Mouse (Mus musculus) C2C12 (cell line): ENCODE data around the gene Spaca9. TPM values are rescaled to one million over a fixed set of nuclear protein-coding genes. Genes with fewer than 3 reads are reported as not detected.
A peak's percentile ranks its signal among the peaks of the same experiment; 100 is the strongest.

Experiments used
- H3K27me3 ChIP-seq: one replicate; pipeline ENCODE4 v1.6.1; 2011; ENCODE audit not compliant: control insufficient read depth, insufficient read depth, insufficient read length
- H3K36me3 ChIP-seq: one replicate; pipeline ENCODE4 v1.6.1; 2011; ENCODE audit not compliant: control insufficient read depth, insufficient read depth
- H3K4me3 ChIP-seq: one replicate; pipeline ENCODE4 v1.5.1; 2011; ENCODE audit warnings: mild to moderate bottlenecking, control low read depth; ENCODE audit not compliant: poor library complexity, insufficient read depth, severe bottlenecking
- H3K79me2 ChIP-seq: one replicate; pipeline ENCODE4 v1.6.1; 2011; ENCODE audit not compliant: control insufficient read depth, insufficient read depth
- H3K79me3 ChIP-seq: one replicate; pipeline ENCODE4 v1.6.1; 2011; ENCODE audit warnings: low read depth, control low read depth
- H3ac ChIP-seq: one replicate; pipeline ENCODE3; 2011; ENCODE audit warnings: low read depth; ENCODE audit not compliant: control insufficient read depth, insufficient read length
- CEBPB ChIP-seq: IDR thresholded peaks from one replicate; pipeline ENCODE4 v1.6.1; 2011; ENCODE audit warnings: low read depth, mild to moderate bottlenecking, control low read depth, moderate library complexity
- CTCF ChIP-seq: IDR thresholded peaks from one replicate; pipeline ENCODE4 v1.5.1; 2011; ENCODE audit not compliant: control insufficient read depth, insufficient read depth, insufficient read length
- FOSL1 ChIP-seq: IDR thresholded peaks from one replicate; pipeline ENCODE4 v1.8.0; 2011; ENCODE audit warnings: mild to moderate bottlenecking, low read length; ENCODE audit not compliant: poor library complexity, insufficient read depth, severe bottlenecking
- MAX ChIP-seq: IDR thresholded peaks from one replicate; pipeline ENCODE4 v1.6.1; 2011; ENCODE audit warnings: mild to moderate bottlenecking, control low read depth
- MYOD1 ChIP-seq: IDR thresholded peaks from one replicate; pipeline ENCODE4 v1.6.1; 2011; ENCODE audit warnings: low read depth; ENCODE audit not compliant: control insufficient read depth, insufficient read length
- MYOG ChIP-seq: IDR thresholded peaks from one replicate; pipeline ENCODE4 v1.6.1; 2011; ENCODE audit not compliant: control insufficient read depth, insufficient read length; ENCODE audit errors: extremely low read depth
- USF1 ChIP-seq: IDR thresholded peaks from one replicate; pipeline ENCODE4 v1.6.1; 2011; ENCODE audit warnings: low read depth, mild to moderate bottlenecking, control low read depth, moderate library complexity
- microRNA-seq: library from miRNA; unstranded; fragments of <30 nt; microRNA quantifications from one replicate; pipeline ENCODE4, GENCODE M21; 2019; ENCODE audit warnings: borderline microRNAs expressed
- polyA plus RNA-seq: library from polyadenylated mRNA; unstranded; fragments of >200 nt; fragmentation: generic; extraction: Trizol; gene quantifications from one replicate; pipeline ENCODE4 v1.2.1, GENCODE M21; 2012; ENCODE audit warnings: missing spikeins

Gene Spaca9
- polyA plus RNA-seq, 1 experiment, result 0.96 TPM

GRCm38 (mm10) chr2:28662891-28663290, 36.6 kb downstream of the Spaca9 start:
- no peak for TF ChIP-seq MAX
- TF ChIP-seq FOSL1, result no peak
- no peak for TF ChIP-seq CEBPB
- no peak for TF ChIP-seq CTCF
- TF ChIP-seq MYOG, result no peak
- TF ChIP-seq USF1, result no peak
- TF ChIP-seq MYOD1, result no peak
- no peak overlapping the region for H3K4me3 ChIP-seq
- no peaks in the 10 kb centered on the region for H3K27me3 ChIP-seq
- peaks cover 52% of the 10 kb centered on the region for H3K36me3 ChIP-seq
- H3K79me3 ChIP-seq, result no peaks in the 10 kb centered on the region
- no peak overlapping the region for H3ac ChIP-seq
- no peaks in the 10 kb centered on the region for H3K79me2 ChIP-seq

- peaks cover 44% of the 10 kb centered on the region for H3K36me3 ChIP-seq
- H3K79me3 ChIP-seq, result no peaks in the 10 kb centered on the region
- H3K79me2 ChIP-seq, result peaks cover 9% of the 10 kb centered on the region
- no peak overlapping the region for H3K4me3 ChIP-seq
- H3K27me3 ChIP-seq, result no peaks in the 10 kb centered on the region
- TF ChIP-seq MYOG (no peak), CTCF (no peak)
- H3ac ChIP-seq, result no peak overlapping the region
These were observed 43.3 kb downstream of the Spaca9 start for GRCm38 (mm10) chr2:28656216-28656615.

- TF ChIP-seq FOSL1, result no peak
- no peak for TF ChIP-seq MAX
- TF ChIP-seq MYOD1, result no peak
- TF ChIP-seq CTCF, result peak; percentile 7
- TF ChIP-seq MYOG, result no peak
These were observed 45.2 kb downstream of the Spaca9 start for GRCm38 (mm10) chr2:28654295-28654694.

GRCm38 (mm10) chr2:28653351-28653750, 46.2 kb downstream of the Spaca9 start:
- Histone ChIP-seq H3K36me3 (peaks cover 18% of the 10 kb centered on the region), H3K4me3 (no peak overlapping the region), H3K79me2 (peaks cover 37% of the 10 kb centered on the region), H3K27me3 (no peaks in the 10 kb centered on the region), H3K79me3 (peaks cover 8% of the 10 kb centered on the region), H3ac (no peak overlapping the region)
- TF ChIP-seq MAX (no peak), USF1 (no peak), CTCF (no peak), MYOD1 (no peak), MYOG (no peak)

More at GRCm38 (mm10) chr2:28654295-28654694, 45.2 kb downstream of the Spaca9 start:
- Histone ChIP-seq H3K27me3 (no peaks in the 10 kb centered on the region), H3K36me3 (peaks cover 27% of the 10 kb centered on the region), H3K4me3 (no peak overlapping the region), H3K79me3 (peaks cover 8% of the 10 kb centered on the region), H3K79me2 (peaks cover 28% of the 10 kb centered on the region), H3ac (no peak overlapping the region)

GRCm38 (mm10) chr2:28650526-28650925, 49.0 kb downstream of the Spaca9 start:
- Histone ChIP-seq H3K36me3 (peaks cover 6% of the 10 kb centered on the region), H3K79me3 (peaks cover 18% of the 10 kb centered on the region), H3K4me3 (no peak overlapping the region), H3K27me3 (no peaks in the 10 kb centered on the region), H3K79me2 (peaks cover 59% of the 10 kb centered on the region), H3ac (no peak overlapping the region)
- TF ChIP-seq USF1, result no peak
- TF ChIP-seq FOSL1, result no peak
- no peak for TF ChIP-seq MYOD1
- no peak for TF ChIP-seq CTCF
- no peak for TF ChIP-seq MAX
- no peak for TF ChIP-seq CEBPB
- no peak for TF ChIP-seq MYOG

- TF ChIP-seq USF1 (no peak), CEBPB (no peak), FOSL1 (no peak), MYOG (no peak), CTCF (no peak), MAX (no peak), MYOD1 (no peak)
- Histone ChIP-seq H3K79me2 (peaks cover 62% of the 10 kb centered on the region), H3K27me3 (no peaks in the 10 kb centered on the region), H3K79me3 (peaks cover 28% of the 10 kb centered on the region), H3ac (no peak overlapping the region), H3K4me3 (no peak overlapping the region), H3K36me3 (no peaks in the 10 kb centered on the region)
These were observed 56.4 kb downstream of the Spaca9 start for GRCm38 (mm10) chr2:28643081-28643480.

Small RNA genes within 50 kb of the gene (microRNA-seq; reads per million reads assigned to microRNA genes)
- 1.2 reads per million, percentile 28 among the genes with 10 or more reads in this experiment for gene Mir3088

Other genes with a start within 250 kb of the Spaca9 start
- gene 1700007K13Rik, start 233.4 kb downstream of the Spaca9 start, polyA plus RNA-seq, result 0.68 TPM
- 30.4 TPM for gene Mrps2, start 231.7 kb downstream of the Spaca9 start, polyA plus RNA-seq
- gene Gbgt1, start 202.8 kb downstream of the Spaca9 start, polyA plus RNA-seq, result not detected
- not detected for gene Gm10134, start 193.6 kb downstream of the Spaca9 start, polyA plus RNA-seq
- gene Ralgds, start 186.6 kb downstream of the Spaca9 start, polyA plus RNA-seq, result 10.5 TPM
- gene Cel, start 136.3 kb downstream of the Spaca9 start, polyA plus RNA-seq, result not detected
- gene Gtf3c5, start 116.0 kb downstream of the Spaca9 start, polyA plus RNA-seq, result 28.1 TPM
- gene Gfi1b, start 77.7 kb downstream of the Spaca9 start, polyA plus RNA-seq, result not detected
- 6.9 TPM for gene Tsc1, start 58.5 kb downstream of the Spaca9 start, polyA plus RNA-seq
- gene Ak8, start 437 bp upstream of the Spaca9 start, polyA plus RNA-seq, result 0.04 TPM
- 20.5 TPM for gene Gtf3c4, start 140.6 kb upstream of the Spaca9 start, polyA plus RNA-seq
- 9.5 TPM for gene Ddx31, start 140.7 kb upstream of the Spaca9 start, polyA plus RNA-seq
- 0.01 TPM for gene Barhl1, start 216.9 kb upstream of the Spaca9 start, polyA plus RNA-seq